Mouse (Mus musculus) neural tube, embryonic 12.5 days (tissue): ENCODE measurements around the gene Pdp2. TPM values are rescaled to one million over a fixed set of nuclear protein-coding genes. Genes with fewer than 3 reads are reported as not detected.

Source experiments
- ATAC-seq: fragments of 200-750 bp; cut with Nextera tagmentation; 2 replicates; pipeline ENCODE4 v1.8.0; 2017; ENCODE audit warnings: low read depth, mild to moderate bottlenecking, moderate TSS enrichment, moderate library complexity; ENCODE audit not compliant: low FRiP score
- H3K27ac ChIP-seq: fragments of 300-500 bp; sonication (generic); 2 replicates; pipeline ENCODE4 v1.5.1; 2016
- H3K27me3 ChIP-seq: fragments of 300-500 bp; sonication (generic); replicated peaks from 2 replicates; pipeline ENCODE4 v1.6.1; 2016; ENCODE audit warnings: mild to moderate bottlenecking
- H3K36me3 ChIP-seq: fragments of 300-500 bp; sonication (generic); 2 replicates; pipeline ENCODE4 v1.6.1; 2016; ENCODE audit warnings: mild to moderate bottlenecking
- H3K4me1 ChIP-seq: fragments of 300-500 bp; sonication (generic); 2 replicates; pipeline ENCODE4 v1.6.1; 2016
- H3K4me2 ChIP-seq: fragments of 300-500 bp; sonication (generic); replicated peaks from 2 replicates; pipeline ENCODE4 v1.6.1; 2016; ENCODE audit warnings: mild to moderate bottlenecking
- H3K4me3 ChIP-seq: fragments of 300-500 bp; sonication (generic); 2 replicates; pipeline ENCODE4 v1.5.1; 2016
- H3K9ac ChIP-seq: fragments of 300-500 bp; sonication (generic); 2 replicates; pipeline ENCODE4 v1.6.1; 2016; ENCODE audit warnings: mild to moderate bottlenecking
- H3K9me3 ChIP-seq: fragments of 300-500 bp; sonication (generic); 2 replicates; pipeline ENCODE4 v1.6.1; 2016; ENCODE audit warnings: mild to moderate bottlenecking
- whole genome bisulfite sequencing: fragments of 180-500 bp; shearing (Covaris S2); methylation state at CpG from one replicate; pipeline ENCODE4 v1.1.7; 2016; 5-methylcytosine and 5-hydroxymethylcytosine counted together
- polyA plus RNA-seq: library from polyadenylated mRNA; unstranded; fragments of >200 nt; fragmentation: Nextera tagmentation; extraction: Ambion mirVana; gene quantifications from 2 replicates; pipeline ENCODE4 v1.2.1, GENCODE M21; 2016

Pdp2 gene
- polyA plus RNA-seq: 17.2 and 17.5 TPM in 2 replicates

DNA sequence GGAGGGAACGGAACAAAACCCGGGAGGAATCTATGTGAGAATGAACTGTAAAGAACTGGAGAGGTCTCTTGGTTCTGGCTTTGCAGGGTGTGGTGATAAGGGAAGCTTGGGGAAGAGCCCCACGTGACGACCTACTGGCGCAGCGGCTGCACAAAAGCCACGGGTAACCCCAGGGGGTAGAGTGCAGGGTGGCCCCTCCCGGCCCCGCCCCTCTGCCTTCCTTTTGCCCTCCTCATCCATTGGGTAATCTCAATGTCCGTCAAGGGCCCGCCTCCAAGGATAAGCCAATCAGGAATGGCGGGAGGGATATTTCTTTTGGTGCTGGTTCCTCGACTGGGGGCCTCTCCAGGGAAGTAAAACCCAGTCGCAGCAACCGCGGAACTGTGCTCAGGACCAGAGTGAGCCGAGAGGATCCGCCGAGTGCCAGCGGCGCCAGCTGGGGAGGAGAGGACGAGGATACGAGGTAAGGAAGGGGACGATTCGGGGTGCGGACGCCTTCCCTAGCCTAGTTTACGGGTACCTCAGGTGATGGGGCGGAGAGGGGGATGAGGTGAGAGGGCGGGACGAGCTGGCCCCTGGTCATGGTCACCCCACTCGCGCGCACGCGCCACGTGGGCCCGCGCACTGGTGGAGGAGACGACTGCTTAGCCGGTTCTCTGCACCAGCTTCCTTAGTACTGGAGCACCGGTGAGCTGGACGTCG lies at the start of gene Pdp2:
Gene Pdp2 (plus strand): TSS at position 319 of the 702 bp plus-strand sequence.
- H3K27ac ChIP-seq: no peak within 1 kb of the TSS
- peak; percentile 98 for ATAC-seq
- peaks cover 11% of the 10 kb centered on the region; the same call in 1 of the 2 replicates for H3K4me1 ChIP-seq
- peak within 1 kb of the TSS; percentile 82 for H3K4me2 ChIP-seq
- peaks cover 27% of the 10 kb centered on the region for H3K36me3 ChIP-seq
- no peaks in the 10 kb centered on the region for H3K27me3 ChIP-seq
- H3K4me3 ChIP-seq: peak within 1 kb of the TSS; percentile 66
- 2% methylated on average over 44 of the region's 44 CpGs for WGBS
- peak within 1 kb of the TSS; percentile 65 for H3K9ac ChIP-seq
- H3K9me3 ChIP-seq: no peaks in the 10 kb centered on the region

DNA sequence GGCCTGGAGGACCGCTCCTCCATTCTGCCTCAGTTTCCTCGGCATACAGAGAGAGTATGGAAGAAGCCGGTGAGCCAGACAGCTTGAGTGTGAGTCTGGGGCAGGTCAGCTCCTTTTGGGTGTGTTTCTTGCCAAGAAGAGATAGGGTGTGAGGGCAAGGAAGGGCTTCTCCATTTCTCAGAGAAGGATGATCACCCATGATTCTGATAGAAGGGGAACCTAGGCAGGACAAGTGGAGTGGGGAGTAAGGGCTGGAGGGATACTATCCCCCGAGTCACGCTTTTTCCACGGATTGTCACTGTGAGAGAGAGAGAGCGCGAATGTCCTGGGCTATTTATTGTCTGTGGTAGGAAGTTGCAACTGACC lies 49.8 kb upstream of the Pdp2 start:
- Histone ChIP-seq H3K4me2 (peak overlapping the region; percentile 91), H3K27me3 (peaks cover 61% of the 10 kb centered on the region), H3K9ac (no peak overlapping the region), H3K4me1 (peaks cover 11% of the 10 kb centered on the region), H3K36me3 (no peaks in the 10 kb centered on the region), H3K4me3 (peak overlapping the region; percentile 43), H3K27ac (no peak overlapping the region), H3K9me3 (no peaks in the 10 kb centered on the region)
- 11% methylated on average over 8 of the region's 8 CpGs for WGBS
- no peak; the same call in 1 of the 2 replicates for ATAC-seq

DNA sequence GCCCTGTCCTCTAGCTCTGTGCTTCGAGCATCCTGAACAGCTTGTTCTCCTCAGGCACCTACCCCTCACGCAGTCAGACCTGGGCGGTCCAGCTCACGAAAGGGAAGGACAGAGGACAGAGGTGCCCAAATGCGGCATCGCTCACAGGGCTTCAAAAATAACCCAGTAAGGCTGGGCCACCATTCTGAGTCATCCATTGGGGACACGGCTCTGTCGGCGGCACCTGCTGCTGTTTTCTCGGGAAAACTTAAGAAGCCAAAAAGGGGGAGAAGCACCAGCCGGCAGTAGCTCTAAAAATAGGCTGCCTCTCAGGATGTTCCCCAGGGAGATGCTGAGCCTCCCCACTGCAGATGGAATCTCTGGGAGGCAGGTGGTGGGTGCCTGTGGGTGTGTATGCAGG lies 49.1 kb upstream of the Pdp2 start:
- H3K9ac ChIP-seq: no peak overlapping the region
- H3K4me1 ChIP-seq: peaks cover 11% of the 10 kb centered on the region
- no peak overlapping the region; the same call in 1 of the 2 replicates for H3K4me2 ChIP-seq
- H3K4me3 ChIP-seq: no peak overlapping the region
- ATAC-seq: no peak
- H3K36me3 ChIP-seq: no peaks in the 10 kb centered on the region
- no peaks in the 10 kb centered on the region for H3K9me3 ChIP-seq
- H3K27me3 ChIP-seq: peaks cover 61% of the 10 kb centered on the region
- no peak overlapping the region for H3K27ac ChIP-seq
- WGBS: 9% methylated on average over 11 of the region's 11 CpGs

DNA sequence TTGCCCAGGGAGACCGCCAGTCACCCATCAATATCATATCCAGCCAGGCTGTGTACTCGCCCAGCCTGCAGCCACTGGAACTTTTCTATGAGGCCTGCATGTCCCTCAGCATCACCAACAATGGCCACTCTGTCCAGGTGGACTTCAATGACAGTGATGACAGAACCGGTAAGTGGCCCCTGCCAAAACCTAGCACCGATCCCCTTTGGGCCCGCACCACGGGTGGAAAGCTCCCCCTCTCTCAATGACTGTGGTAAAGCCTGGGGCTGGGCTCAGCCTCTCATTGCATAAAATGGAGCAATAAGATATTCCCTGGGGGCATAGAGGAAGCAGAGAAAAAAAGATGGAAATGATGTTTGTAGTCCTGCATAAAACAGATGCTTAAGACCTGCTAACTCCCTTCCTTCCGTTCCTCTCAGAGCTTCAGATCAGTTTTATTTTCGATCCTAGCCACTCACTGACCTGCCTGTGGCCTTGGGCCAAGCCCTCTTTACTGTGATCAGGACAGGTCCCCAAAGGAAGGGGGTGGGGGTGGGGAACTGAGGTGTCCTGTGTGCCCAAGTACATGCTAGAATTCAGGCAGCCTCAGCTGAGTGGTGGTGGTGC lies 47.7 kb upstream of the Pdp2 start:
- H3K9me3 ChIP-seq: no peaks in the 10 kb centered on the region
- no peaks in the 10 kb centered on the region for H3K36me3 ChIP-seq
- 83% methylated on average over 8 of the region's 8 CpGs for WGBS
- H3K9ac ChIP-seq: no peak overlapping the region
- H3K27ac ChIP-seq: no peak overlapping the region
- H3K4me1 ChIP-seq: peaks cover 11% of the 10 kb centered on the region
- no peak overlapping the region for H3K4me2 ChIP-seq
- H3K4me3 ChIP-seq: no peak overlapping the region
- no peak for ATAC-seq
- peaks cover 61% of the 10 kb centered on the region for H3K27me3 ChIP-seq

DNA sequence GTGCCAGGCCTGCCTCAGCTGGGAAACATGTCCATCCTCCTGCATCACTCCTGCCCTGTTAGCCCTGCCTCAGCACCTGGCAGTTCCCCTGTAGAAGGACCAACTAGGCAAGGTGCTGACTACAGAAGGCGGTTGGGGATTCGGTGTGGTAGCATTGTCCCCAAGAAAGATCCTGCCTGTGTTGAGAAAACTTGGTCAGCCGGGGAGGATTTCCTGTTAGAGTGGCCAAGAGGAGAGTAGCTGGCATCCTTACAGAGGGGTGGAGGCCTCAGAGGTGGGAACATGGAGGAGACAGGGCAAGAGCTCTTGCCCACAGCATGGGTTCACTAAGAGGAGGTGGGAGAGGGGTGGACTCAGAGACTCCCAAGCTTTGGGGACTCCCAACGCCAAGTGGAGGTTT lies 36.1 kb upstream of the Pdp2 start:
- no peak overlapping the region for H3K4me3 ChIP-seq
- ATAC-seq: no peak
- WGBS: 90% methylated on average over 4 of the region's 4 CpGs
- H3K36me3 ChIP-seq: no peaks in the 10 kb centered on the region
- no peaks in the 10 kb centered on the region for H3K4me1 ChIP-seq
- H3K27ac ChIP-seq: no peak overlapping the region
- no peaks in the 10 kb centered on the region for H3K9me3 ChIP-seq
- no peak overlapping the region for H3K4me2 ChIP-seq
- no peak overlapping the region for H3K9ac ChIP-seq
- no peaks in the 10 kb centered on the region for H3K27me3 ChIP-seq

DNA sequence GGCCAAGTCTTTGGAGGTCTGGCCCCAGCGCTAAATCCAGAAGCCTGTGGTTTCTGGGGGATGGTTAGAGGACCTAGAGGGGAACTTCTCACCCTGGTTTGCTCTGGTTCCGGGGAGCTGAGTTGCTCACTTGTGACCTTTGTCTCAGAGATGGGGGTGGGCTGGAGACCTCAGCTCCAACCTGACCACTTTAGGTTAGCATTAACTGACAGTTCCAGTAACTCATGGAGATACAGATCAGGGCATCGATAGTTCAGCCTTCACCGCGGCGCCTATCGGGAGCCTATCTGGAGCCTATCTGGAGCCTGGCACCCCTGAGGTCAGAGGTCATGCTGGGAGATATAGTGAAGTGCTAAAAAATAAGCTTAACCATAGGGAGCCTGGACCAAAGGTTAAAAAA lies 34.0 kb upstream of the Pdp2 start:
- Histone ChIP-seq H3K27ac (no peak overlapping the region), H3K4me3 (no peak overlapping the region), H3K27me3 (no peaks in the 10 kb centered on the region), H3K4me2 (no peak overlapping the region), H3K36me3 (no peaks in the 10 kb centered on the region), H3K9me3 (no peaks in the 10 kb centered on the region), H3K9ac (no peak overlapping the region), H3K4me1 (no peaks in the 10 kb centered on the region)
- ATAC-seq: no peak
- 91% methylated on average over 7 of the region's 7 CpGs for WGBS

DNA sequence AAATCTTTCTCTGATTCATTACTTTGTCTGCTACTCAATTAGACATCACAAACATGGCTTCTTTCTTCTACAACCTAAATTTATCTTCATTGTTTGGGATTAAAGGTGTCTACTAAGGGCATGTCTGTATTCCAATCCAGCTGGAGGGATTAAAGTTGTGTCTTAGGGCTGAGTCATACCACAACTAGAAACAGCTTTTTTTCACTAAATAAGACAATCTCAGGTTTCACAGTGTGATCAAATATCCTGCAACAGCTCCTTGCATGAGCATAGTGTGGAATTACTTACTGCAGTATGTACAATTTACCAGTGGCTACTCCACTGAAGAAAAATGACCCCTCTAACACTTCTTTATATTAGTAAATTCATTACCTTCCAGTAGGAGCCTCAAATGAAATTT lies 30.5 kb upstream of the Pdp2 start:
- H3K4me1 ChIP-seq: no peaks in the 10 kb centered on the region
- no peak for ATAC-seq
- no peaks in the 10 kb centered on the region for H3K27me3 ChIP-seq
- no peak overlapping the region for H3K9ac ChIP-seq
- H3K4me3 ChIP-seq: no peak overlapping the region
- H3K36me3 ChIP-seq: no peaks in the 10 kb centered on the region
- no peak overlapping the region for H3K4me2 ChIP-seq
- H3K9me3 ChIP-seq: no peaks in the 10 kb centered on the region
- H3K27ac ChIP-seq: no peak overlapping the region

DNA sequence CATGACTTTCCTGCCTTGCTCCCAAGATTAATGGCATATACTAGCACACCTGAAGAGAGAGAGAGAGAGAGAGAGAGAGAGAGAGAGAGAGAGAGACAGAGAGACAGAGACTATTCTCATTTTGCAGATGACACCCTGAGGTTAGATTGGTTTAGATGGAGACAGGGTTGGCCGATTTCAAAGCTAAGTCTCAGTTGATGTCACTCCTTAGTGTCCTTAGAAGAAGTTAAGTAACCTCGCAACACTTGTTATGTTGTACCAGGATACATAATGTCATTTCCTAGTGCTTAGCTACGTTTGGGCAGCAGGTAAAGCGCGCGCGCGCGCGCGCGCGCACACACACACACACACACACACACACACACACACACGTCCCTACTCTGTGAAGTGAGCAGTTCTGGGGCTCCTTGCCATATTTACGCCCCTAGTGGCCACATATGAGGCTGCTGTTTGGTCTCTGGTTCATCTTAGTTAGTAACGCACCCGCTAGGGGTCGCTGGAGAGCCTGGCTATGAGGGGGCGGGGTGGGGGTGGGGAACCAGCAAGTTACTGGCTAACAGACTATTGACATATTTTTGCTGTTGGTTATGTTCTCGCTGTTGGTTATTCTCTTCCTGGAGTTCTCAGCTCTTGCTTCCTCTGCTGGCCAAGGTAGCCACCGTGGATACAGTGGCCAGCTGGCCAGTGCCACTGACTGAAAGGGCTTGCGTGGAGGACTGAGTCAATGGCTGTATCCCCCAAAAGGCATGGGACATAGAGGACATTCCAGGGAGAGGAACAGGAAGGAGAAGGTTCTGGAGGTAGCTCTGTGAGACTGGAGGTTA lies 26.4 kb upstream of the Pdp2 start:
- no peaks in the 10 kb centered on the region for H3K4me1 ChIP-seq
- no peak overlapping the region for H3K27ac ChIP-seq
- no peaks in the 10 kb centered on the region for H3K36me3 ChIP-seq
- WGBS: 18% methylated on average over 22 of the region's 22 CpGs
- no peak overlapping the region for H3K4me3 ChIP-seq
- no peak overlapping the region for H3K9ac ChIP-seq
- peak overlapping the region; percentile 34 for H3K4me2 ChIP-seq
- H3K27me3 ChIP-seq: no peaks in the 10 kb centered on the region
- H3K9me3 ChIP-seq: no peaks in the 10 kb centered on the region
- ATAC-seq: peak; percentile 92

DNA sequence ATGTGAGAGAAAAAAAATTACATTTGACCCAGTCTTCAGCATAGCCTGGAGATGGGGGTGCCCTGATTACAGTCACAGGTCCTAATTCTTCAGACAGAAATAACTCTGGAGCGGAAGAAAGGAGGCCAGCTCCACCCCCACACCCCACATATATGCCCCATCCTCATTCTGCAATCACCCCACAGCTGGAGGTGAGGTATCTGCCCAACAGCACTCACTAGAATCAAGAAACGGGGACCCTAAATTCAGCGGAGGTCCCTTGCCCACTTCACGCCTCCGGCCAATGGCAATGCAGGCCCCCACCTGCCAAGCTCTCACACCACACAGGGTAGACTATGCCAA lies 25.8 kb upstream of the Pdp2 start:
- Histone ChIP-seq H3K27me3 (no peaks in the 10 kb centered on the region), H3K4me3 (no peak overlapping the region), H3K36me3 (no peaks in the 10 kb centered on the region), H3K9ac (no peak overlapping the region), H3K4me2 (no peak overlapping the region), H3K9me3 (no peaks in the 10 kb centered on the region), H3K27ac (no peak overlapping the region), H3K4me1 (no peaks in the 10 kb centered on the region)
- 97% methylated on average over 5 of the region's 5 CpGs for WGBS
- peak; percentile 17; the same call in 1 of the 2 replicates for ATAC-seq

DNA sequence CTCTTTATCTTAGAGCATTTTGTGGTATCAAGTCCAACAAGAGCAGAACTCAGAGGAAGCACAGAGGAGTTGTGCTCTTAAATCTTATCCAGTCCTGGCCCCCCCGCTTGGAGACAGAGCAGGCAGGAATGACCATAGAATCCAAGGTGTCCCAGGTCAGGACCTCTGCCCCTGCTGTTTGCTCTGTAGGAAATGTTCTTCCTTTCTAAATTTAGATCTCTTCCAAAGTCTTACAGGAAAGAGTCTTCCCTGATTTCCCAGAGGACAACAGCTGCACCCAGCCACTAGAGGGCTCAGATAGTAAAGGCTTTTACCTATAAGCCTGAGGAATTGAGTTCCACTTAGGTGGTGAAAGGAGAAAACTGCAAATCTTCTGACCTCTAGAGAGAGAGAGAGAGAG lies 21.7 kb upstream of the Pdp2 start:
- Histone ChIP-seq H3K9ac (no peak overlapping the region), H3K4me1 (no peaks in the 10 kb centered on the region; the same call in 1 of the 2 replicates), H3K36me3 (no peaks in the 10 kb centered on the region), H3K4me2 (no peak overlapping the region), H3K9me3 (no peaks in the 10 kb centered on the region), H3K4me3 (no peak overlapping the region), H3K27me3 (no peaks in the 10 kb centered on the region), H3K27ac (no peak overlapping the region)
- no peak for ATAC-seq
- WGBS: 42% methylated on average over 1 of the region's 1 CpGs

DNA sequence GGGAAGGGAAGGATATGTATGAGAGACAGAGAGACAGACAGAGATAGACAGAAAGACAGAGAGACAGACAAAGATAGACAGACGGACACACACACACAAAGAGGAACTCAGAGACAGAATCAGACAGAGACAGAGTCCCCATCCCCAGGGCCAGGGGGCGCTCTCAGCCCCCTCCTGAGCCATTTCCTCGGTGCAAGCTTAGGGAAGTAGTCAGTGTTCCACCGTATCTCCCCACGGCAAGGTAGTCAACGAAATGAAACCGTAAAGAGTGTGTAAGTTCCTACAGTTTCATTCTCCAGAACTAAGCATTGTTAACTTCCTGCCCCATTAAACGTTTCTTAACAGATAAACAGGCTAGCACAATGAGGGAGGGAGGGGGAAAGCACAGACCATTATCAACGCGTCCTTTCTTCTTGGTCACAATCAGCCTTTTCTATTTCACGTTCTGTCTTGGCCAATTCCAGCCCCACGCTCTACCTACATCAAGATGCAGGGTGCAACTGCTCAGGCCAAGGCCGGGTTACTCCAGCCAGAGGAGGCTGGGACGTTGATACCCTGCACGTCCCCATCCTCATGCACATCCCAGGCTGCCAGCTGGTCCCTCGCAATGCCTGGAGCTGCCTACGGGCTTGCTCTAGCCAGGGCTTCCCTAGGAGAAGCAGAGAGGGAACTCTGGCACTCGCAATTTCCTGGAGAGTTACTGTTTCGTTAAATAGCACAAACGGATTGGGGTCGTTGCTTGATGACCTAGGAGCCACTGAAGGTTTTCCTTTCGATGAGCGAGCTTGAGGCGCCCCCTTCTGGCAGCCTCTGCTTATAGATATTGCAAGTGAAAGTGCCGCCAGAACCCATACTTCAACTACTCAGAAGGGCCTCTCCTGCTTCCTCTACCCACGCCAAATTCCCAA lies 20.6 kb upstream of the Pdp2 start:
- no peaks in the 10 kb centered on the region for H3K27me3 ChIP-seq
- peak overlapping the region; percentile 48 for H3K9ac ChIP-seq
- peak; percentile 76 for ATAC-seq
- no peaks in the 10 kb centered on the region; the same call in 1 of the 2 replicates for H3K4me1 ChIP-seq
- WGBS: 6% methylated on average over 26 of the region's 26 CpGs
- peak overlapping the region; percentile 63 for H3K4me2 ChIP-seq
- no peaks in the 10 kb centered on the region for H3K36me3 ChIP-seq
- peak overlapping the region; percentile 33 for H3K4me3 ChIP-seq
- no peak overlapping the region for H3K27ac ChIP-seq
- no peaks in the 10 kb centered on the region for H3K9me3 ChIP-seq

DNA sequence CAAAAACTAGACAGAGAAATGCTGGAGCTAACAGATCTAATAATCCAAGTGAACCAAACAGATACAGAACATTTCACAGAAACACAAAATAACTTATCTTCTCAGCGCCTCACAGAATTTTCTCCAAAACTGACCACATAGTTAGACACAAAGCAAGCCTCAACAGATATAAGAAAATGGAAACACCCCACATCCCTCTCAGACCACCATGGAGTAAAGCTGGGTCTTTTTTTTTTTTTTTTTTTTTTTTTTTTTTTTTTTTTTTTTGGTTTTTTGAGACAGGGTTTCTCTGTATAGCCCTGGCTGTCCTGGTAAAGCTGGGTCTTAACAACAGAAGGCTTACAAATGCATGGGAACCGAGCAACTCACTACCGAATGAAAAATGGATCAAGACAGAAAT lies 14.4 kb upstream of the Pdp2 start:
- Histone ChIP-seq H3K4me2 (no peak overlapping the region), H3K27me3 (no peaks in the 10 kb centered on the region), H3K4me1 (no peaks in the 10 kb centered on the region), H3K9ac (no peak overlapping the region), H3K4me3 (no peak overlapping the region), H3K36me3 (no peaks in the 10 kb centered on the region), H3K9me3 (no peaks in the 10 kb centered on the region), H3K27ac (no peak overlapping the region)
- WGBS: 90% methylated on average over 3 of the region's 3 CpGs
- ATAC-seq: no peak
